Mouse (Mus musculus): Measurements from ENCODE around the gene Pkhd1.
A peak's percentile ranks its signal among the peaks of the same experiment; 100 is the strongest.
"Not testable (repeated sequence)": the region's sequence is repeated elsewhere in the genome, so short reads cannot be mapped to it uniquely, and the experiment has no call there.

Gene Pkhd1

DNA sequence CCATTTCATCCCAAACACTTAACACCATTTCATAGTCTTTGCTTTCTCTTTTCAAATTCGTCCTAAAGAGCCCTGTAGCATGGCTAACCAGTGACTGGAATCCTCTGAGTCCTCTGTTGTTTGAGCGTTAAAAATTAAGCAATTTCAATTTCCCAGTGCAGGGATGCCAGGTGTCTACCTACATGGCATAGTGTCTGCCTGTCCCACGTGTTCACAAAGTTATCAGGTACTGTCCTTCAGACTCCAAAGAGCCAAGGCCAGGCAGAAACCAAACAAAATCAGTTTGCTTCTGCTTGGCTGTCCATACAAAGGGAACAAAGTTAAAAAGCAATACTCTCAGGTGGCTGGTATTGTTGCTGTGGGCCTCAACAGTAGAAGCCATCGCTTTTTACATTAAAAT is 136.0 kb downstream of the Pkhd1 start:
- no peak for DNase-seq

DNA sequence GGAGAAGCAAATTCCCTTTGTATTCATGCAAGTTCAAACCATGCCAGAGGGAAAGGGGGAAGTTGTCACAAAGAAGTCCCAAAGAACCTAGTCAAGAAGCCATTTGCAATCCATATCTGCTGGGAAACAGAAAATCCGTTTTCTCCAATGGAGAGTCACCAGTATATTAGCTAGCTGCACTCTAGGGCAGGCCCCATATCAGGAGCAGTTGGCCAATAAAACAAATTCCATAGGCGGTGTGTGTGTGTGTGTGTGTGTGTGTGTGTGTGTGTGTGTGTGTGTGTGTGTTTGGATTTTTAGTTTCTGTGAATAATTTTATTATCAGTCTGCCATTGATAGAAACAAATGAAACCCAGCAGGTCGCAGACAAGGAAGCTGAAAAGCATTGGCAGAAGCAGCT is 139.2 kb downstream of the Pkhd1 start:
- DNase-seq: no peak

DNA sequence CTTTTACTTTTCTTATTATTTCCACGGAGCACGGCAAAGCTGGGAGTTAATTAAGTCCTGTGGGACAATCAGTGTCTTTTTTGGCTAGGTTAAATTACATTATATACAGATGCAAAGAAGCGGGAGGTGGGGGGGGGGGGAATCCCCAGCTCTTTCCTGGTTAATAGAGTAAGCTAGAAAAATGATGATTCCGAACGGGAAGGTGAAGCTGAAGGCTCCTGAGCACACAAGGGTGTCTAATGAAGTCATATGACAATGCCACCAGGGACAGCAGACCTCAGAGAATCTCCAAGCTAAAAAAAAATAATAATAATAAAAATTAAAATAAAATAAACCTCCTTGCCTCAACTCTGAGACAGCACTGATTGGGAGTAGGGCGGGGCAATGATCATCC is 139.6 kb downstream of the Pkhd1 start:
- DNase-seq: no peak

DNA sequence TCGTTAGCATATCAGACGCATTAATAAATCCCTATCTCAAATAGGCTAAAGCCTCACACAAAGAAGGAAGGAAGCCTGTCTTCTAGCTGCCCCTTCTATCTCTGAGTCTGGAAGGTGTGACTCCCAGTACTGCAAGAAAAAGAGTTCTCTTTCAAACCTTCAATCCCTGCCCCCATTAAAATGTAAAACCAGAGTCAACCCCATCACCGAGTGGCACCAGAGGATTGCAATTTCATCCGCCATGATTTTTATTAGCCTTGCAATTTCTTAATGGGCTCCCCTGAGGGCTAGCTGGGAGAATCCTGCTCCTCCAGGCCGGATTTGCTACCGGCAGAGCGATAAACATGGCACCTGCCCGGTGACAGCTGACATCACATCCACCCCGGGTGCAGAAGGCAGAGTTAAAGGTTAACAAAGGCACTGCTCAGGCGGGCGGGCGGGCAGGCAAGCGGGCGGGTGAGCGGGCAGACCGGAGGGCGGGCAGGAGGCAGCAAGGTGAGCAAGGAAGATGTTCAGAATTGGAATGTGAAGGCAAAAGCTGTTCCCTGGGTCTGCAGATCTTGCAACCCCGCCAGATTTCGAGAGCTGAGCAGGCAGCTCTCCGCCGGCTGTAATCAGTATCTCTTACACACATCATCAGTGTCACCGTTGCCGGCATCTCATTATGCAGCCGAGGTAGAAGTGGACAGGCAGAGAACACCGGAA is 140.2 kb downstream of the Pkhd1 start:
- no peak for DNase-seq

DNA sequence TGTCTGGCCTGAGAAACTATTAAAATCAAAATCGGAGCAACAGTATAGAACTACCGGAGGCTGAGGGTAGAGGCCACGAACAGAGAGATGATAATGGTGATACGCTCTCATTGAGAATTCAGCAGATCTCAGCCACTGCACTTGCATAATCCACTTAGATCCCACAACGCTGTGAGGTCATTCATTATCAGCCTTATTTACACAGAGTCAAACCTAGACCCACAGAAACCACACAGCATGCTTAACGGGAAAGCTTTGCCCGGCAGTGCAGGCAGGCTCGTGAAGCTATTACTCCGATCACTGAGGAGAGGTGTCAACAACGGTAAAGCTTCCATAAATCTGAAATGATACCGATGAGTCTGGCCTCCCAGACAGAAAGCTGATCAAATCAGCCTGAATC is 147.1 kb downstream of the Pkhd1 start:
- DNase-seq: no peak

DNA sequence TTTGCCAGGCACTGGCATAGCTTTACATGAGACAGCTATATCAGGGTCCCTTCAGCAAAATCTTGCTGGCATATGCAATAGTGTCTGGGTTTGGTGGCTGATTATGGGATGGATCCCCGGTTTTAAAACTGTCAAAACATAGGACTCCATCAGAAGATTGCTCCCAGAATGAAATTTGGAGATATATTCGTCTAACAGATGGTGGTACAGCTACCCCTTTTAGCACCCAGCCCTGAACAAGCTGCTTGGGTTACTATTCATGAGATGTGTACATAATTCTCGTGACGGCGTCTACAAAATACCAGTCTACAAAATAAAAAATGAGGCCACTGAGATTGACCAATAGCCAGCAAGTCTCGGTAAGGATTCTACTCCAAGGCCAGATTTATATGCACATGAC is 147.5 kb downstream of the Pkhd1 start:
- no peak for DNase-seq

DNA sequence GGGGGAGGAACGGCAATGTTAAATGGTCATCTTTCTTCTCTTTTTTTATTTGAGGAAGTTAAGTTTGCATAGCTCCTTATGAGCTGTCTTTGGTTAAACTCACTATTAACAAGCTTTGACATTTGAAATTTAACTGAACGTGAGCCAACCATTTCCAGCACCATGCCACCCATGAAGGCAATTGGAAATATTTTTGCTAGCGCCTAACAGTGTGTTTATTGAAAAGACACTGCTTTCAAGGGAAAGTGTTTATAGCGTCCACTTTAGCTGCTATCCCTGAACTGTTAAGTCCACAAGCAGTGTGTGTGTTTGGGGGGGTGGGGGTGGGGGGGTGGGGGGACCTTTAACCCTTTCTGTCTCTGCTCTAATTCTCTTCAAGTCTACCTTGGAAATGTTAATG is 151.4 kb downstream of the Pkhd1 start:
- no peak for DNase-seq

DNA sequence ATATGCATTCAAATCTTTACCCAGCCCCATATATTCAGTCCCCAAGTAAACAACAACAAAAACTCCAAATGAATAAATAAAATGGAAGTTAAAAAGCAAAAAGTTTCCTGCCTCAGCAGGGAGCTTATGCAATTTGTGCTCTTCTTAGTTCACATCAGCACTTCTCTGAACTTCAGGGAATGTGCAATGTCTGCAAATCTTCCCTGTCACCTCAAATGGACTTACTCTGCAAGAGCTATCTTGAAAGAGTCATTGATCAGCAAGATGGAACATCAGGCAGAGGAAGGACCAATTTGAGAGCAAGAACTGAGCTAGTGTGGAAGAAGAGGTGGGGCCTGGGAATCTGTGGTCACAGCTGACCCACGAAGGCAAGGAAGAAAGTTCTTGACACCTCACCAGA is 163.2 kb downstream of the Pkhd1 start:
- DNase-seq: no peak

DNA sequence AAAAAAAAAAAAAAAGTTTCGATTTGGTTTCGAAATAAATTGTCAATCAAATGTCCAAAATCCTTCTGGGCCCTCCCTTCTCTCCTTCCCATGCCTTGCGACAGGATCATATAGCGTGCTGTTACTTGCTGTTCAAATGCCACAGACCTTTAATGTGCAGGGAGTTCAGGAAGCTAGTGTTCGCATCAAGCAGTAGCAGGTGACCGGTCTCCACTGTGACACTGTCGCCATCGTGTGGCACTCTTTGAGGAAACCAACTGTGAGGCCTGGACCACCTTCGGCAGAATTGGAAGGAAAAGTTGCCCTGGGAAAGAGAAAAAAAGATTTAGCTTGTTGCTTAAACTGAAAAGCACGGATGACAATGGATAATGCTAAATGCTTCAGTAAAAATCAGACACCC is 167.8 kb downstream of the Pkhd1 start:
- DNase-seq: peak; percentile 36

DNA sequence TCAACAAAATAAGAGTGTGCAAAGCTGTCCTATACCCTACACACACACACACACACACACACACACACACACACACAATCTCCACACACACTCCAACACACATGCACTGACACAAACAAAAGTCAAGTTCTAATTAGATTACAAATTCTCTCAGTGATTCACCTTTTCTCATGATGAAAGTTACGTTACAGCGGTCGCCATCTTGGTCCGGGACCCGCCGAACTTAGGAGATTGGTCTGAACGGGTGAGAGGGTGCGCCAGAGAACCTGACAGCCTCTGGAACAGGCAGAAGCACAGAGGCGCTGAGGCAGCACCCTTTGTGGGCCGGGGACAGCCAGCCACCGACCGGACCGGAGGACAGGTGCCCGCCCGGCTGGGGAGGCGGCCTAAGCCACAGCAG is 185.8 kb downstream of the Pkhd1 start:
- not testable (repeated sequence) for DNase-seq

DNA sequence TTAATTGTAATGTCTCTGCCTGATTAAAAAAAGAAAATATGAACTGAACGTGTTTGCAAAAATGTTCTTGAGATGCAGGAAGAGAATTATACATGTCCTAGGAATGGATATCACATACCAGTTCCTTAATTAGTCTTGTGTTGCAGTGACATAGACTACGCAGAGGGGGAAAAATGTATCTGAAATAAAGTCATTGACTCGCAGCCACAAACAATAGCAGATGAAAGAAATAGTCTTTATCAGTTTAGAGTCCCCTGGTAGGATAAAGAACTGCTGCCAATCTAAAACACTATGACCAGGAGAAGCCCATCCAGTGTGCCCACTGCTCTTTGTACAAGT is 188.8 kb downstream of the Pkhd1 start:
- DNase-seq: no peak

DNA sequence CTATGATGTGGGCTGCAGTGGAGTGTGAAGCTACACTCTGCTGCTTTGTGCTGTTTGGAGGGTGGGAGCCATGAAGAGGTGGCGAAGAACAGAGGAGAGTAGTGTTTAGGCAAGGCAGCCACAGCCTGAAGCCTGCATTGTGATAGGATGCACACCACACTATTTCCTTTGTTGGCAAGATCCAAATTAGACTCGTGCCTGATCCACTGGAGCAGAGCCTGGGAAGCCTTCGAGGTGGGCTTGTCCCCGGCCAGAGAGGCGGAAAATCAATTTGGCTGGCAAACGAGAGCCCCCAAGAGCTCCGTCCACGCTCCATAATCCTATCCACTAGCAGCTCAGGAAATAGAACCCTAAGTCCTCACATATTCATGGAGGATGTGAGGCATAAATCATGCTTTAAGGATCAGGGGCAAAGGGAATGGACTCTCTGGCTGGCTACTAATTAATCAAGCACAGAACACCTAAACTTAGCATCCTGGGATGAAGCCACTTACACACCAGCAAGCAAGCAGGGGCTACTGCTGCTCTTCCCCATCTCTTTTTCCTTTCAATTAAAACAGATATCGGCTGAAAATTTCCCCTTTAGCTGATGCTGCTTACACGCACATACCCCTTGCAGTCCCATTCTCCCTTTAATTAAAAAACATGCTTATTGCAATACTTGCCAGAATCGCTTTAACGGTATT is 189.4 kb downstream of the Pkhd1 start:
- no peak for DNase-seq

DNA sequence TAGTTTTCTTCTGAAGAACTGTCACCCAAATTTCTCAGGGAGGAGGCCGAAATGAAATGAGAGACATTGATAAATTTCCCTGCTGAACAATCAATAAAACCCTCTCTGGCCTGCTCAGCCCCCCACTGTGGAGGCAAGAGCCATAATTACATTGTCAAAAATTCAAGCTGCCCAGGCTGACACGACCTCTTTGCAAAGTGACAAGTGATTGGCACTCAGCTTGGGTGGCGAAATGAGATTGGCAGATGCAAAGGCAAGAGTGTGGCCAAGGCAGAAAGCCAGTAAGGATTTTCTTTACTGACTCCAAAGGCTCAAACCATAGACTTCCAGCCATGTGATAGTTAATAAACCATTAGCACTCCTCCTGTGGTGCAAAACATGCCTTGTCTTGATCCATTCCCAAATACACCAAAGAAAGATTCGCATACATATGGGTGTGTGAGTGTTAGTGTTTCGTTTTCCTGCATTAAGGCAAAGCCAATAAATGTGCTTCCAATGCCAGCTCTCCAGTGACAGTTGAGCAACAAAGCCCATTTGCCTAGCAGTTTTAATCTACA is 208.4 kb downstream of the Pkhd1 start:
- no peak for DNase-seq

DNA sequence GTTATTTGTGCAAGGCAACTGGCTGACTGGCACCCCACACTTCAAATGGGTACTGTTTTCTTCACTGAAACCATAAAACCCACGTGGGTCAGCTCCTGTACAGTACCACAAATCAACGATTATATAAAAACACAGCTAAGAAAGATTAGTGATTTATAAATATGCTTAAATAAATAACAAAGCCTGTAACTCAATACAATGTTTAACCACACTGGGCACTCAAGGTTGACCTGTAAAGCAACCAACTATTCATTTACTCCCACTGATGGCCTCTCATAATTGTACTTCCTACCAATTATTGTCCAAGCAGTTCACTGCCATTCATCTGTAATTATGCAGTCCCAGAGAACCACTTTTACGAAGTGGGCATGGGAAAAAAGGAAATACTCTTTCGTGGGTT is 219.5 kb downstream of the Pkhd1 start:
- no peak for DNase-seq

DNA sequence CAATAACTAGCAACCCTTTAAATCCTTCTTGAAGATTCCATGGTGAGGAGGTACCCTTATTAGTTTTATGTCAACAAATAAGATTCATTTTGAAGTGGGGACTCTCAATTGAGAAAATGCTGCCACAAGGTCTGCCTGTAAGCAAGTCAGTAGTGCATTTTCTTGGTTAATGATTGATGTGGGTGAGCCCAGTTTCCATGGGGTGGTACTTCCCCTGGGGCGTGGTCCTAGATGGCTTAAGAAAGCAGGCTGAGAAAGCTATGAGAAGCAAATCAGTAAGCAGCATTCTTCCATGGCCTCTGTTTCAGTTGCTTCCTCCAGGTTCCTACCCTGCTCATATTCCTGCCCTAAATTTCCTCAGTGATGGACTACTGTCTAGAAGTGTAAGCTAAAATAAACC is 253.4 kb downstream of the Pkhd1 start:
- no peak for DNase-seq

DNA sequence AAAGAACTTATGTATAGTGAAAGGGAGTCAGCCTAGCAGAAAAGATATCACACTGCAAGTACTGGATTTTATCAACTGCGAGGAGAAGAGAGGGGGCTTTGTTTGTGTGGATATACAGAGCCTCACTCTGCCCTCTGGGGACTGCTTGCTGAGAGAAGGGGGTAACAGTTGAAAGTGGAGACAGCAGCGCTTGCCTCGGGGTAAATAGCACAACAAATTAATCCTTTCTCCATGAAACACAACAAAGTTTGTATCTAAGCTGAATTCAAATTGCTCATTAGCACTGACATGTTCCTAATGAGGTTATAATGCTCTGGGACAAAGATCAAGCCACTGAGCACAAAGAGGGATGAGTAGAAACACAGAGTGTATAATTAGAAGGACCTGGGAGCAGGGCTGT is 273.2 kb downstream of the Pkhd1 start:
- no peak for DNase-seq

DNA sequence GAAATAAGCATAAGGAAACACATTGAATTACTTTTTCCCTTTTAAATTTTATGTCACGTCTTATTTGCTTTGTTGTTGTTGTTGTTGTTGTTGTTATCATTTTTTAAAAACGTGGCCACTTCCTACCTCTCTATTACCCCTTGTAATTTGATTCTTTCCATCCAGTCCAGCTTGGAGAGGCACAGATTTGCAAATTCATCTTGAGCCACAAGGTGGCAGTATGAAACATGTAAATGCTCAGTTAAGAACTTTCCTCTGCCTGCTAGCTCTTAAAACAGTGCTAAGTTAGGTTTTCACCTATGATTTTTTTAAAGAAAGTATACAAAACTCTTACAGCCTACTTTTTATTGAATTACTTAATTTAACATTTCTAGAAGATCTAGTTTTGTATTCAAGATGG is 306.4 kb downstream of the Pkhd1 start:
- DNase-seq: peak; percentile 47

DNA sequence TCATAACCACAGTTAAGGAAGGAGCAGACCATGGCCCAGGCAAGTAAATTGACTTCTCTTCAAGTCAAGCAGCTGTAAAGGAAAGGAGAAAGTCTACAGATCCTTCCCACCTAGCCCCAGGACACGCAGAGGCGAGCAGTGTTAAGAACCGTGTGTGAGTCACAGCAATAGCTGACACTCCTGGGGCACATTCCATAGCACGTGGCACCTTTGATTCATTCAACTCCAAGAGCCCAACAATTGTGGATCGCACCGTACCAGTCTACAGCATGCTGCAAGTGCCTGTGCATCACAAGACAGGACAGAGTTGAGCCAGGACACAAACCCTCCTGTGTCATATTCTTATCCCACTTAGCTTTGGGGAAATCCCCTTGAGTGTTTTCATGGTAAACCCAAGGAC is 306.9 kb downstream of the Pkhd1 start:
- DNase-seq: no peak

DNA sequence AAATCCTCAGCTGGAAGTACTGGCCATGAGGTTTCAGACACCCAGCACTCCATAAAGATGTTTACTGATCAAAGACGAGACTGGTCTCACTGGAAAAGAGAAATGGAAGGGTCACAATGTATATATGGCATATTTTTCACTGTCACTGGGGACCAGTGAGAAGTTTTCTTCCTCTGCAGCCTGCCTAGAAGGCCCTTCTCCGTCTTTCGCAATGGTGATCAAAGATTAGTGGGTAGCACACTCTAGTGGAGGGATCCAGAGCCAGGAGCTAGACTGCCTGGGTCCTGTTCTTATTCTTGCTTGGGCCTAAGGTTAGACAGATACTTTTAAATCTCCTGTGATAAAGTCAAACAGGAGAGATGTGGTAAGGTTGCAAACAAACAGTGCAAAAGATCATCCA is 311.7 kb downstream of the Pkhd1 start:
- DNase-seq: no peak

DNA sequence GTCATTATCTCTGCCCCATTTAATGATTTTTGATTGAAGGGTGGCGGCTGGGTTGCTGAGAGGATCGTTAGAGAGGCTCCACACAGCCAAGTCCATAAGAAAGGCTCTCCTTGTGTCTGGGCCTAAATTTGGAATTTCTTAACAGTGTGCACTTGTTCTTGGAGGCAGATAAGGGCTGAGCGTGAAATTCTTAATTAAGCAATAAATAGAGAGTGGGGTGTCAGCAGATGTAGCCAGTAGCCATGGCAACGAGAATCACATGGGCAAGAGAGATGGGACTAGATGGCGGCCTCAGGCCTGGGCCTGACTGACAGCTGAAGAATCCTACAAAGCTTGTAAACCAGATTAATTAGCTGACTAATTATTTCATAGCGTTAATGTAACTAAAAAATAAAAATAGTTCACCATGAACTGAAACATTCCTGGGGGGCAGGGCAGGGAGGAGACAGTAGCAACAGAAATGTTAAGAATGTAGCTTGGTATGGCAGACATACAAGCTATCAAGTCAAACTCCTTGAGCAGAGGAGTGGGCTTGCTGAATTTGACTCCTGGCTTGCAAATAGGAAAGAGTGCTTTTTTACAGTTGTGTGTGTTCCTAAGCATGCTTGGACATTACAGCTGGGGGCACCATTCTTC is 314.8 kb downstream of the Pkhd1 start:
- no peak for DNase-seq

DNA sequence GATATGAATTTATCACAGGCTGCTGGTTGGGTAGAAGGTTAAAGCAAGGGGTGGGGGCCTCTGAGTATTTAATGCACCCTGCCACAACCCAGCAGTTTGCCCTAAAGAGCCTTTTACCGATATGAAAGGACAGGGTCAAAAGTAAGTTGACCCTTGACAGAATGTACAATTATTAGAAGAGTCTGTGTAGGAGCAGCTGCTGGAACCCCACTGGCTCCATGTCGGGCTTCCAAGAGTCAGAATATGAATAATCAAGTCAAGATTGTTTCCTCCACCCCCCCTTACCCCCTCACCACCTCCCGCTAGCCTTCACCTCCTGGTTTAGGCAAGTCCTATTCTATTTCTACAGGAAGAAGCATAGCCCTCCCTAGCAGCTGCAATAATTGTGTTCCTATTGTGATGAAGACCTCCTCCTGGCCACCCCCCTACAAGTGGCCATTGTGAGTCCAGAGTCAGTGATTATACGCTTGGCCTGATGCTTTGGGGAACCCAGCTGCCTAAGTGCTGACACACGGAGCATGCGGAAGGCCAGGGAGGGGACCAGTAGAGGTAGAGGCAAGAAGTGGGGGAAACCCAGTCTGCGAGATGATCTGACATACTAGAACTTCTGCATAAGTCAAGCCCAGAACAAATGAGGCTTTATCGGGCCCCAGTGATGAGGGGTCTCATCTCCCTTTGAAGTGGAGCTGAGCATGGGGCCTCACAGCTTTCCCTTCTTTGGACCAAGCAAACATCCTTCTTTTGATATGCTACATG is 315.5 kb downstream of the Pkhd1 start:
- DNase-seq: no peak

DNA sequence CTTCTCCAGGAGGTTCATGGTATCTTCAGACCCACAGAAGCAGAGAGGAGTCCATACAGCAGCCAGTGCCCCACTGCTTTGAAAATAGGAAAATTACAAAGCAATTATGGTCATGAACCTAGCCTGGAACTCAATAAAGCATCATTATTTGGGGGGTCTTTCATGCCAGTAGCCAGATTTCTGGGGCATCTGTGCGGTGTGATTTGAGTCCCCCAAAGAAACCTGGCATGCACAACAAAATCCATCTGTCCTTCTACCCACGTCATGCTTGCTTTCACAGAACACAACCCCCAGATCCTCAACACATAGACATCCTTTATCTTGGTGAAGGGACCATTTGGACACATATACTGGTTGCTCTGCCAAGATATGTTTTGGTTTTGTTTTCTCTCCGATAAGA is 316.2 kb downstream of the Pkhd1 start:
- no peak for DNase-seq

DNA sequence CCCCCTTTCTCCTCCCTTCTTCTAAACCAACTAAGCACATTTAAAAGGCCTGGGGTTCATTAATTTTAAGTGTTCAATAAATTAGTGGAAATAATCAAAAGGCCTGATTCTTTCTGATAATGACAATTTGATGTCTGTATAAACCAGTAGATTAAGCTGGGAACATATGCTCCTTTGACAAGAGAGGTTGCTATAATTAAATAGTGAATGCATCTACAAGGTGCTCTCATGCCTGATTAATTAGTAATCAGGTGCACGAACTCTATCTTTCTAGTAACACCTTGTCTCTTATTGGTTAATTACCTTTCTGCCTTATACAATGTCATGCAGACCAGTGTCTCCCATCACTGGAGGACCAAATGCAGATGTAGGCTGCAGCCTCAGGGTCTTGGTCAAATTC is 329.2 kb downstream of the Pkhd1 start:
- no peak for DNase-seq

DNA sequence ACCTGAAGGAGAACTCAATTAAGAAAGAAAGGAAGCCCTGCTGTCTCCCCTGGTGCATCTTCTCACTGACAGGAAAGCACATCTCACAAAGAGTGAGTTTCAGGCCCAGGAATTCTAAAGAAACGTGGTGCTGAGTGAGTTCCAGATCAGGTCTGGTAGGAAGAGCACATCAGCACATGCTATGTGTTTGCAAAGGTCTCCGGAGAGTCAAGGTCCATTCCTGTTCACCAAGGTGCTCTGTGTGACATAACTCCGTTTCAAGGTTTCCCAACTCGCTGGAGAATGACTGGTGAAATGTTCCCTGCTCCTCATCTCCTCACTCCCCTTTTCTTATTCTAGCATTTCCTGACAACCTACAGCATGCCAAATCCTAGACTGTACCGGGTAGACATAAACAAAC is 357.5 kb downstream of the Pkhd1 start:
- no peak for DNase-seq

Measured in right cerebral cortex, postnatal 25 days (tissue).